Mouse (Mus musculus) brain, embryonic 14.5 days (tissue): ENCODE data around the gene Lrfn3.

Experiments
- CTCF ChIP-seq: fragments of 200-500 bp; IDR thresholded peaks from 2 replicates; pipeline ENCODE4 v1.5.1; 2012; ENCODE audit warnings: inconsistent platforms, mild to moderate bottlenecking, moderate library complexity, borderline replicate concordance; ENCODE audit not compliant: insufficient read depth, insufficient read length; ENCODE audit errors: extremely low read depth
- POLR2A ChIP-seq: fragments of 200-500 bp; IDR thresholded peaks from 2 replicates; pipeline ENCODE4 v1.6.1; 2012; ENCODE audit warnings: mild to moderate bottlenecking, inconsistent platforms, borderline replicate concordance; ENCODE audit not compliant: poor library complexity, insufficient read depth, insufficient read length, severe bottlenecking; ENCODE audit errors: extremely low read depth

- TF ChIP-seq POLR2A (no peak), CTCF (no peak)
Measured at GRCm38 (mm10) chr7:30393631-30394030, 31.1 kb upstream of the Lrfn3 start.
